Mouse (Mus musculus) embryonic fibroblast, embryonic 13.5 days (primary cell): ENCODE results near the gene 1700001O22Rik. TPM values are rescaled to one million over a fixed set of nuclear protein-coding genes. Genes with fewer than 3 reads are reported as not detected.

Source experiments
- H3K27ac ChIP-seq: 2 replicates; pipeline ENCODE4 v1.5.1; 2012; ENCODE audit warnings: low read length, control low read depth, inconsistent platforms; ENCODE audit not compliant: insufficient read depth
- H3K4me1 ChIP-seq: 2 replicates; pipeline ENCODE4 v1.6.1; 2011; ENCODE audit warnings: low read length; ENCODE audit not compliant: control insufficient read depth, insufficient read depth
- H3K4me3 ChIP-seq: 2 replicates; pipeline ENCODE4 v1.5.1; 2011; ENCODE audit warnings: mild to moderate bottlenecking, control low read depth, low read length; ENCODE audit not compliant: insufficient read depth
- CTCF ChIP-seq: IDR thresholded peaks from 2 replicates; pipeline ENCODE4 v1.5.1; 2011; ENCODE audit warnings: mild to moderate bottlenecking, control low read depth, low read length, moderate library complexity, borderline replicate concordance; ENCODE audit not compliant: insufficient read depth
- POLR2A ChIP-seq: IDR thresholded peaks from 2 replicates; pipeline ENCODE4 v1.6.1; 2011; ENCODE audit warnings: low read depth, mild to moderate bottlenecking, control low read depth, low read length, moderate library complexity
- polyA plus RNA-seq: library from polyadenylated mRNA; stranded (reverse); fragments of >200 nt; gene quantifications from 2 replicates; pipeline ENCODE4 v1.2.4, GENCODE M21; 2011; ENCODE audit warnings: low read depth; ENCODE audit not compliant: missing spikeins, insufficient read length

The 1700001O22Rik gene
- not detected in 2 replicates for polyA plus RNA-seq

DNA sequence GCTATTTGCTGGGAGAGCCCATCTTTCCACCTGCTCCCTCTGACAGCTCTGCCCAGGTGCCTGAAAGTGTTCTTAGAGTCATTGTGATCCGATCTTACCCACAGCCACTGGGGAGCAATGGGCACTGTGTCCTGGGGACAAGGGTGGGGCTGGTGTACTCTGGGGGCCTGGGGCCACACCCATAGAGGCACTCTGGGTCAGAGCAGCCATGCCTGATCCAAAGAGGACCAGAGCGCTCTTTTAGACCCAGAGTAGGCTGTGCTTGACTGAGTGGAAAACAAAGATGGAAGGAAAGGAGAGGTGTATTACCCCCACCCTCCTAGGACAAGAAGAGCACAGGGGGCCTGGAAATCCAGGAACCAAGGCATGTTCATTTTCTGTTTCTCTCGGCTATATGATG lies at the start of gene 1700001O22Rik:
Gene 1700001O22Rik (minus strand): TSS at position 58 of the 400 bp plus-strand sequence.
- Histone ChIP-seq H3K4me3 (no peak within 1 kb of the TSS), H3K27ac (no peak within 1 kb of the TSS), H3K4me1 (no peaks in the 10 kb centered on the region)
- TF ChIP-seq CTCF (no peak), POLR2A (no peak)

DNA sequence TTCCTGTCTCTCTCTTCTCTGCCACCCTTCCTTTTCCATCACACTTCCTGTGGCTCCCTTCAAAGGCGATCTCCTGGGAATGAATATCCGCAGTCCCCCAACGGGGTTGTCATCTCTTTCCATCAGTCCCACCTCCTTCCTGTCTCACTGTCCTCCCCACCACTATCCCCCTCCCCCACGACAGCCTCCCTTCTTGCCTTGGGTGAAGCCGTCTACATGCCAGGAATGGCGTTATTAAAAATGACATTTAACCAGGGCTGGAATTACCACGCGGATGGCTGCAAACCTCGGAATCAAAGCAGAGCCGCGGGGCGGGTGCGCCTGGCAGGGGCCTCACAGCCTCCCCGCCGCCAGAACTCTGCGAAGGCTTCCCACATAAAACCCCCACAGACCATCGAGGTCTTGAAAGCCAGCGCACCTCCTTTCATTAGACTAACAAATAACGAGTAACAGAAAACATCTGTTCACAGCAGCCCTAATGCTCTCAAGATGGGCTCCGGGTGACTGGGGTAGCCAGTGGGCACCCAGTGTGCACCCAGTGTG lies 49.4 kb upstream of the 1700001O22Rik start:
- TF ChIP-seq POLR2A (no peak), CTCF (no peak)

DNA sequence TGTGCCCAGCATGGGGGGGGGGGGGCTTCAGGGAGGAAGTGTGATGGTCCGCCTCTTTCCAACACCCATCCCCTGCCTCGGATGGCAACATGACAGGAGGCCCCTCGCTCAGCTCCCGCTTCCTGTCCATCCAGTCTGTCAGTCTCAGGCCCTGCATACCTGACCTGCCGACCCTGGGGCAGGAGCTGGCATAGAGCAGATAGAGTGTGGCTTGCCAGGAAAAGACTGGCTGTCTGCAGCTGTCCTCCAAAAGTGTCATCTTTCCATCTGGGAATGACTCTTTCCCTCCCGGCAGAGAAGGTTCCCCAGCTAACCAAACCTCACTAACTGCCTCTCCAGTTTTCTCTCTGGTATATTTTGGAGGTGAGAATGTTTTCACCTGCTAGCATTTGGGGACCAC lies 47.1 kb upstream of the 1700001O22Rik start:
- H3K27ac ChIP-seq = no peak overlapping the region
- H3K4me3 ChIP-seq = no peak overlapping the region
- peaks cover 13% of the 10 kb centered on the region for H3K4me1 ChIP-seq
- TF ChIP-seq CTCF = no peak
- TF ChIP-seq POLR2A = no peak

More for the DNA sequence above, 49.4 kb upstream of the 1700001O22Rik start:
- peak overlapping the region; percentile 44; the same call in 1 of the 2 replicates for H3K27ac ChIP-seq
- H3K4me3 ChIP-seq = no peak overlapping the region
- peaks cover 10% of the 10 kb centered on the region for H3K4me1 ChIP-seq

DNA sequence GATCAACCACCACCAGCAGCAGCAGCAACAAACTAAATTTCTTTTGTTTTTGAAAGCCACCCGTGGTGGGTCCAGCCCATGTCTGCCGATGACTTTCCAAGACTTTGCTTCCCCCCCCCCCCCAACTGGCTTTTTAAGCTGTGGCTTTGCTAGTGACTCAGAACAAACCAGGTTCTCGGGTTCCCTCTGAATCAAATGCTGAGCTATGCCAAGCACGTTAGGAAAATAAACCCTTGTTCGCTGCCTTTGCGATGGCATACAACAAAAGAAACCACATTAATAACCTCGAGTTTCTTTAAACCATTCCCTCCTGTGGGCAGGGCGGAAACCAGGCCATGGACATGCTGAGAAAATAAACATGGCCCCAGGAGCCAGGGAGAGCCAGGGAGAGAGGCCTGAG lies 44.7 kb upstream of the 1700001O22Rik start:
- TF ChIP-seq POLR2A = no peak; the same call in 1 of the 2 replicates
- TF ChIP-seq CTCF = no peak
- Histone ChIP-seq H3K27ac (peak overlapping the region; percentile 91), H3K4me3 (no peak overlapping the region), H3K4me1 (peaks cover 11% of the 10 kb centered on the region)

DNA sequence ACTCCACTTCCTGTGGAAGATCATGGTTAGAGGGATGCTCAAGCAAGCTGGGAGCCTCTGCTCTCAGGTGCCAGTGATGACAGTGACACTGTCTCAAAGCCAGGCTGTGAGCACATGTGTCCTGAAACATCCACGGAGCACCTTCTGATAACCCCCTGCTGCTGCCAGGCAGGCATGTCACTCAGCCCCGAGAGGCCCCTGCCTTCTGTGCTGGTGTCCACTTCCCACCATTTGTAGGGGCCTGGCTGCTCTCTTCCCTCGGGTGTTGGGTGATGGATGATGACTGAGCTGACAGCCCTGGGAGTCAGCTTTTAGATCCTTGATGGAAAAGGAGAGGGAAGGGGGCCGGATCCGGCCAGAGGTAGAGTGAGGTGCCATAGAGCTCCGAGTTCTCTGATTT lies 43.3 kb upstream of the 1700001O22Rik start:
- Histone ChIP-seq H3K4me1 (peaks cover 13% of the 10 kb centered on the region; the same call in 1 of the 2 replicates), H3K4me3 (peak overlapping the region; percentile 74), H3K27ac (peak overlapping the region; percentile 91)
- TF ChIP-seq CTCF (no peak), POLR2A (no peak; the same call in 1 of the 2 replicates)

DNA sequence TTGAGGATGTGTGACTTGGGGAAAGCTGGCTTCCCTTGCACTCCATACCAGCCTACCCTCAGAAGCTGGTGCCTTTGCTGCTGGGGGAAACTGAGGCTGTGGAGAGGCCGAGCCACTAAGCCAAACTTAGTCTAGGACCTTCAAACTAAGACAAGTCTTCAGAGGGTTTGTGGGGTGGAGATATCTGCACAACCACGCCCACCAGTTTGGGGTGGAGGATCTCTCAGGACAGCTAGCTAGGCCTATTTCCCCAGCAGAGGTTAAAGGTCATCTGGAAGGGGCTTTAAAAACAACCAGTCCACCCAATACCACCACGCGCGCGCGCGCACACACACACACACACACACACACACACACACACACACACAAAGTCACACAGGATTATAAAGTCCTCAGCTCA lies 42.8 kb upstream of the 1700001O22Rik start:
- Histone ChIP-seq H3K4me3 (peak overlapping the region; percentile 74), H3K4me1 (peaks cover 11% of the 10 kb centered on the region; the same call in 1 of the 2 replicates), H3K27ac (peak overlapping the region; percentile 20)
- TF ChIP-seq POLR2A = peak; percentile 66; the same call in 1 of the 2 replicates
- no peak for TF ChIP-seq CTCF

DNA sequence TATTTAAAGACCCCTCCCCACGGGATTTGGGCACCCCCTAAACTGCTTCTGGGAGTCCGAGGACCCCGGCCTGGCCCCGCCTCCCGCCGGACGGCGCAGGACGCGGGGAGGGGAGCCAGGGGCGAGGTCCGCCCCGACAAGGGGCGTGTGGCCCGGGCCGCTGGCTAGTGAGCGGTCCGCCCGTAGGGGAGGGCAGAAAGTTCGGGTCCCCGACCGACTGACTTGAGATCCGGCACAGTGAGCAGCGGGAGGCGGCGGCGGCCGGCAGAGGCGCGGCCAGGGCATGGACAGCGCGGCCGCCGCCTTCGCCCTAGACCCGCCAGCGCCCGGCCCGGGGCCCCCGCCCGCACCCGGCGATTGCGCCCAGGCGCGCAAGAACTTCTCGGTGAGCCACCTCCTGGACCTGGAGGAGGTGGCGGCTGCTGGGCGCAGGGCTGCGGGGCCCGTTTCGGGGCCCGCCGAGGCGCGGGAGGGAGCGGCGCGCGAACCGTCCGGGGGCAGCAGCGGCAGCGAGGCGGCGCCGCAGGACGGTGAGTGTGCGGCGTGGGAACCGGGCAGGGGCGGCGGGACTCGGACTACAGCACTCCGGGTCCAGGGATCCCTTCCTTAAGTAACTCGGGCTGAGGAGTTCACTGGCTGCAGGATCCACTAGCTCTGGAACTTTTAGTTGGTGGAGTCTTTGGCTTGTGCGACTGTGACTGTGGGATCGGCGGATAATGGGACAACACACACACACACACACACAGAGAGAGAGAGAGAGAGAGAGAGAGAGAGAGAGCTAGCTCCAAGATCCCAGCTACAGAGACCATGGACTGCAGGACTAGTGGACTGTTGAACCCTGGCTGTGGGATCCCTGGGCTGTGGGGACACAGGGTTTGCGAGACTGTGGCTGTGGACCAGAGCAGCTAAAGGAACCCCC lies 42.0 kb upstream of the 1700001O22Rik start:
- TF ChIP-seq CTCF (no peak), POLR2A (peak; percentile 75)
- H3K4me1 ChIP-seq = peaks cover 9% of the 10 kb centered on the region; the same call in 1 of the 2 replicates
- peak overlapping the region; percentile 20 for H3K27ac ChIP-seq
- H3K4me3 ChIP-seq = peak overlapping the region; percentile 74

DNA sequence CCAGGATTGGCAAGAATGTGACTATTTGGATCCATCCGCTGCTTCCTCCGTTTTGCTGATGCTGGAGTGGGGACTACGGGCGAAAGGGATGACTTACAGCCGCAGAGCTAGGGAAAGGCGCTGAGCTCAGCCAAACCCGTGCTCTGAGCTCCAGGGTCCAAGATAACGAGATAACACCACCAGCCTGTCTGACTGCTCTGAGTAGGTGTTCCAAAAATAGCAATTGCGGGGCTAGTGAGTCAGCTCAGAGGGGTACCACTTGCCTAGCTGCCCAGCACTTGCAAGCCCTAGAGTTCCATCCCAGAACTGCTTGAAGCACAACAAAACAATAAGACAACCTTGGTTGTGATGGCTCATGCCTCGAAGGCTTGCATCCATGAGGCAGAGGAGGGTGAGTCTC lies 39.2 kb upstream of the 1700001O22Rik start:
- TF ChIP-seq CTCF (no peak), POLR2A (no peak)
- peaks cover 5% of the 10 kb centered on the region; the same call in 1 of the 2 replicates for H3K4me1 ChIP-seq
- H3K4me3 ChIP-seq = no peak overlapping the region
- no peak overlapping the region for H3K27ac ChIP-seq

DNA sequence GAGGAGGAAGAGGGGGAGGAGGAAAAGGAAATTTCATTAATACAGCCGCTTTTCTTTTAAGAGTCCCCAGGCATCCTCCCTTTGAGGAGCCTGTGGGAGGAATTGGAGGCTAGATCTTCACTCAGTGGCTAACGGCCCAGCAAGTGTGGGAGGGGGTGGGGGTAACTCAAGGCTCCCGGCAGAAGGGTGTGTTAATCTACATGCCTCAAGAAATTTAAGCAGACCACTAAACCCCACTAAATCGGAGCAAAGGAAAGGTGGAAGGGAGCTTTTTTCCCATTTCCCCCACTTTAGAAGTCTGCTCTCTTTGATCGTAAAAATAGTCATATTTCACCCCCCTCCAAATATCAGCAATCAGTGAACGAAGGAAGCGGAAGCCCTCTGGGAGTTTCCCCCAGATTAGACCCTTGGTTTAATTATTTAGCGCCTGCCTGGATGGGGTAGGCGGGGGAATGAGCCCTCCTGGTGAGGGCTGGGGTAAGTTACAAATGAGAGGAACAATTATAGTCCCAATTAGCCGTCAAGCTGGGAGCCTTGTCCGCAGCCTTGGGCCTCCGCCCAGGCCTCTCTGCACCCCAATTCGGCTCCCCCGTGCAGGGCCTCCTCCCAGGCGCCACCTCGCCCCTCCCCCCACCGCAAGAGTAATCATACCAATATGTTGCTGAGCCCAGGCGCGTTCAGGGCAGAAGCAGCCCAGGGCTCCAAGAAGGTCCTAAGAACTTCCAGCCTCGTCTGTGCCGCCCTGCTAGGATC lies 33.0 kb upstream of the 1700001O22Rik start:
- H3K27ac ChIP-seq = peak overlapping the region; percentile 80
- H3K4me1 ChIP-seq = peaks cover 11% of the 10 kb centered on the region; the same call in 1 of the 2 replicates
- no peak overlapping the region for H3K4me3 ChIP-seq
- TF ChIP-seq CTCF (no peak), POLR2A (no peak)
